Mouse (Mus musculus) layer of hippocampus, postnatal 25 days (tissue): Measurements from ENCODE around the gene Ank. TPM values are rescaled to one million over a fixed set of nuclear protein-coding genes. Genes with fewer than 3 reads are reported as not detected.
"Not testable (repeated sequence)": the region's sequence is repeated elsewhere in the genome, so short reads cannot be mapped to it uniquely, and the experiment has no call there.

Experiments used
- DNase-seq, 2 experiments: peaks; one replicate each; pipeline ENCODE4 v3.0.0; 2022; ENCODE audit warnings: mixed read lengths in 2 of 2, low spot score in 1 of 2; ENCODE audit errors: extremely low spot score in 1 of 2
- total RNA-seq, 2 experiments: library from RNA; stranded (reverse); gene quantifications; 2 replicates each; pipeline ENCODE4 v1.2.3; 2021

Gene Ank
- 100 to 1,000 TPM; 159 to 164 TPM for total RNA-seq

DNA sequence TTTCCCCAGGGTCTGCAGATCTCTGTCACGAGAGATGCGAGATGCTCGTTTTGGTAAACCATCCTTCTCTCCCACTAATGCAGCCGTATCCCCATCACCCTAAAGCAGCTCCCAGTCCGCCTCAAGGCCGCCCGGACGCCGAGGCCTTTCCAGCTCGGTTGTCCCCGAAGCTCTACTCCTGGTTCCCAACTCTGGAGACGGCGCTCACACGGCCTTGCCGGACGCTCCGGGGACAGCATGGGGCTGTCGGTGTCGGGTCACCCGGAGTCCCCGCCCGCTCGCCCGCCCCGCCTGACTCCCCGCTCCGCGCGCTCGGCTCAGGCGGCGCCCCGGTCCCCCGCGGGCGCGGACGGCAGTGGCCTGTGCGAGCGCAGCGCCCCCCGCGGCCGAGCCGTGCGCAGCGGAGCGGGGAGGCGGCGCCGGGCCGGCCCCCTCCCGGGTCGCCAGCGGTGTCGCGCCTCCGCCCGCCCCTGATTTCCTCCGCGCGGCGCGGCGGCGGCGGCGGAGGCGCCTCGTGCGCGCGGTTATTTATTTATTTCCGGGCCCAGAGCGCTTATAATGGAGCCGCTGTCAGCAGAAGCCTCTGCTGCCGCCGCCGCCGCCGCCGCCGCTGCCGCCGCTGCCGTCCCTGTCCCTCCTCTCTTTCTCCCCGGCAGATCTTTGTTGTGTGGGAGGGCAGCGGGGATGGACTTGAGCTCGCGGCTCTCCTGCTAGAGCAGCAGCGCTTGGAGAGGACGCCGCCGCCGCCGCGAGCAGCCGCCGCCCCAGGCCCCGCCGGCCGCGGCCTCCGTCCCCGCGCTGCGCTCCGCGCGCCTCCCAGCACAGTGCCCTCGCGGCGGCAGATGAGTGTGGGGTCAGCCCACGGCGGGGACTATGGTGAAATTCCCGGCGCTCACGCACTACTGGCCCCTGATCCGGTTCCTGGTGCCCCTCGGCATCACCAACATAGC lies at the start of gene Ank:
Gene Ank, plus strand, starts transcription at position 547 of the 950 bp plus-strand sequence.
- peak; percentile 76 to 85 for DNase-seq

DNA sequence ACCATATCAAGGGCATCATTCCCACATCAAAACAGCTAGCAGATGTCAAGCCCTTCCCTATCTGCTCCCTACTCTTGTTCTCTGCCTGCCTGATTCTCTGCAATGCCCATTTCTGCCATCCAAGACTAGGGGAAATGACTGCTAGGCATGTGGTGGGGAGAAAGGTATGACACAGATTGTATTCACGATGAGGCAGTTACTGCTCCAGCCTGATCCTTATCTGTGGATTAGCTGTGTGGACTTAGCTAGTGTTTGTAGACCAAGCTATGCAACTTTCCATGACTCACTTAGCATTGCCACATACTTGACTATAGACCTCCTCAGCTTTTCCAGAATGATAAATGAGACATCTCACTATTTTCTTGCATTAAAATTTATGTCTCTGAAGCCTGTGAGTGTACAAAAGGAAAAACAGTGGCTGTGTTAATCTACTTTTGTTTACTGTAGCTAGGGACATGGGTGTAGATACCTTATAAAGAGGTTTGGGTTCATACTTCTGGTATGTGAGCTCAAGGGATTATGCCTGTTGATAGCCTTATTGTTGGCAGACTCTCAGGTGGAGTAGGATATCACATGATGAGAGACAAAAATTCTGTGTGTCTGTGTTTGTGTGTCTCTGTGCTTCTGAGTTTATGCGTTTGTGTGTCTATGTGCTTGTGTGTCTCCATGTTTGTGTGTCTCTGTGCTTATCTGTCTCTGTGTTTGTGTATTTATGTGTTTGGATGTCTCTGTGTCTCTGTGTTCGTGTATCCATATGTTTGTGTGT lies 47.7 kb upstream of the Ank start:
- DNase-seq: no peak

DNA sequence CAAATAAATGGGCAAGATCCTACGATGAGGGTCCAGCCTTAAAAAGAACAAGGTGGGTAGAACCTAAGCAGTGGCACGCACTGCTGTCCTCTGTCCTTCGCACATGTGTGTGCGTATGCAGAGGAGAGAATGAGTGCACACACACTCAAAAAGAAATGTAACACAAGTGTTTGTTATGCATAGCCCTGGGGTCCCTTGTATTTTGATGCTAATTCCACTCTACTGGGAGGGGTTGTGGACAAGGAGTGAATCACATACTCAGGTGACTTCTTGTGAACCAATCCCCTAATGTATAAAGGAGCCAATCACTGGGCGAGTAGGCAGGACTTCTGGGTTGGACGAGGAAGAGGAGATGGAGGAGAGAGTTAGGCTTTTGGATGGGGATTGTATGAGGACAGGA lies 44.9 kb upstream of the Ank start:
- DNase-seq: no peak

DNA sequence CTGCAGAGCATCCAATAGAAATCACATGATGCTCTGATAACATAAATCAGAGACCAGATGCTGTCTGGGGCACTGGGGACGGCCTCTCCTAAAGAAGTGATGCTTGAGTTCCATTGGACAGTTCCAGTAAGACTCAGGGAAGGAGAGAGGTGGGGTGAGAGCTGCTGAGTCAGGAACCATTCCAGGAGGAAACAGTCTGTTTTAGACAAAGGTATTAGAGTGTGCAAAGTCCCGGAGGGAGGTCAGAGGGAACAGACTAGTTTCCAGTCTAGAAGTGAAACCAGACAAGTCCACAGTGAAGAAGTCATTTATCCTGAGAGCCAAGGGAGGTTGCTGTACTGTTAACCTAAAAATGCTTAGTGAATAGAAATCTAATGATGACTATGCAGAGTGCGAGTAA lies 38.9 kb upstream of the Ank start:
- no peak for DNase-seq

DNA sequence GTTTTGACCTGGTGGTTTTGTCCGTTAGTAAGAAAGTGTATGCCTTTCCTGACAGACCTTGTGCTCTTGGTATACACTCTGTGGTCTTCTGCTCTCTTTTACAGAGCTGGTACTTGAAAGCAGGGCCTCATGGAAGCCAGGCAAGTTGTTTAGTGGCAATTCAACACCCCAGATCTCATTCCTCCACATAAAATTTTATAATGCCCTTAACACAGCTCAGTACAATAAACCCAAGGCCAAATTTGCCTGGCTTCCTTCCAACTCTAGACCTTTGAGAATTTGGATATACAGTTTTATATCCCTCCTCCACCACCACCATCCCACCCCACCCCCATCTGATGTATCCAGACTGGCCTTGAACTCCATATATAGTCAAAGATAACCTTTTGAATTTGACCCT lies 36.2 kb upstream of the Ank start:
- no peak for DNase-seq

DNA sequence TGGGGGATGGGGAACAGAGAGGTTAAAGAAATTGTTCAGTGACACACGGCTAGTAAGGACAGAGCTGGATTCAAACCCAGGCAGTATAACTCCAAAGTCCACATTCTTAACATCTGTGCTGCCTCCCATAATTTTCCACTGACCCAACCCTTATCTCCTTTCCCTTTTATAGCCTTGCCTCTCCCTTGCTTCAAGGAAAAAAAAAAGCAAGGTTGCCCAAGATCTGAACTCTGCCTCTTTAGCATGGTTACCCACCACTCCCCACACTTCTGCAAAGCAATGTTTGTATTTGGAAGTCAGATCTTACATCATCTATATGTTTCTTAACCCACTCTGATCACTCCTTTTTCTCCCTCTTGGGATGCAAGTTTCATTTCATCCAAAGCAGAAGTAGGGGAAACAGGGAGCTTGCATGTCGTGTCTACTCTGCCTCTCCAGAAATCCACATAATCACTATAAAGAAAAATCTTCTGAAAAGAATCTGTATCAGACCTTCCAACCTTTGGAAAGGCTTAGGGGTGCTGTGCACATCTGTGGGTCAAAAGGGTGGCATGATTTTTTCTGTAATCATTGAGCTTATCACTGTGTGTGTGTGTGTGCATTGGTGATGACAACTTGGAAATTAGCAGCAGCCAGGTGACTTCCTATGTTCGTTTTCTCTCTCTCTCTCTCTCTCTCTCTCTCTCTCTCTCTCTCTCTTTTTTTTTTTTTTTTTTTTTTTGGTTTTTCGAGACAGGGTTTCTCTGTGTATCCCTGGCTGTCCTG lies 33.4 kb upstream of the Ank start:
- no peak for DNase-seq

DNA sequence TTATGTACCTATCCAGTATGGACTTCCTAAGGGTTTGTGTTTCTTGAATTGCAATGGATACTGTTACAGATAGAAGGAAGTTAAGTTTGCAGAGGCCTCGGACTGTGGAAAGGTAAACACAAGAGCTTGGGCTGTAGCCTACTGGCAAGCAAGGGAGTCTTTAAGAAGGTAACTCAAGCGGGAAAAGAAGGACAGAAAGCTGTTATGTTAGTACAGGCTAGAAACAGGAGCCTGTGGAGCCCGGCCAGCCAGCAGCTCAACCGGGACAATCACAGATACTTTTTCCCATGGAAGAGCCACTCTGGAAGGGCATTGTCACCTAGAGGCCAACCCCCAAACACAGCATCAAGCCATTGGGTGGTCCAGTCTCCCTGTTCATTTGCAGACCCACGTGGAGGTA lies 31.1 kb upstream of the Ank start:
- no peak for DNase-seq

DNA sequence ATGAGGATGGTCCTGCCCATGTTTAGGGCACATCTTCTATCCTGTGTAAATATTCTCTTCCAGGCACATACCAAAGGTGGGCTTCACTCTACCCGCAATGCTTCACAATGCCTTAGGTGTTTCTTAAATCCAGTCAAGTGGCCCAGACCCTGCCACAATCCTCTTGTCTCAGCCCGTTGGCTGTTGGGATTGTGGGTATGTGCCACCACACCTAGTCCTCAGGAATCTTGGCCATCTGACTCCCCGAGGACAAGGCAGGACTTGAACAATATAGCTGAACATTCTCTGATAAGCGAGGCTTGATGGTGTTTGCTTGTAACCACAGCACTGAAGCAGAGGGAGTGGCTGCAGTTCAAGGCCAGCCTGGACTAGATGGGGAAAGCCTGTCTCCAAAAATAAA lies 30.3 kb upstream of the Ank start:
- DNase-seq: no peak

DNA sequence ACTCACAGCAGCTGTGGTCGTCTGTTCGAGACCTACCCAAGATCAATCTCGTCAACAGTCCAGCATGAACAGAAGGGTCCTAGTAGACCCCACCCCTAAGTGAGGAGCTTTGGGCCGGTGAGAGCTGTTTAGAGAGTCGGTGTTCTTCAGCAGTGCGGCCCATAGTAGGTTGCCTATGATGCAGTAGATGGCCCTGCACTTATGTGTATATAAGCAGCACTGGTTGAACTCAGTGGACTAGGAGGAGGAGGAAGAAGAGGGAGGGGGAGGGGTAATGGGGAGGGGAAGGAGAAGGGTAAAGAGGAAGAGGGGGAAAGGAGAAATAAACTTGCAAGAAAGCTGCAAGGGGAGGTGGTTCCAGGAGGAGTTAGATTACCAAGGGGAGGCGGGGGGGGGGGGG lies 25.4 kb upstream of the Ank start:
- no peak for DNase-seq

DNA sequence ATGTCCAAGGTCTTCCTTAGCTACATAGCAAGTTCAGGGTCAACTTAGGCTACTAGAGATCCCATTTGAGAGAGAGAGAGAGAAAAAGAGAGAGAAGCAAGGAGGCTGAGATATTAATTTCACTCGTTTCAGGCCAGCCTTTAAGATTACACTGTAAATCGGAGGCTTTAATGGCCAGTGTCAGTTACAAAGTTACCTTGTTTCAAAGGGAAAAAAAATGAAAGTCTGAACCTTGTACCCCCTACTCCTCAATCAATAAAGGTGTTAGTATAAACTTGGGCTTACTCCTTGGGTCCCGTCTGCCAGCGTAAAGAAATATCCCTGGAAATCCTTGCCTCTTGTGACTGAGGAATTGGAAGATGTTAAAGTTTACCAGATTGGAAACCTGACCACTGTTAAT lies 24.9 kb upstream of the Ank start:
- no peak for DNase-seq

DNA sequence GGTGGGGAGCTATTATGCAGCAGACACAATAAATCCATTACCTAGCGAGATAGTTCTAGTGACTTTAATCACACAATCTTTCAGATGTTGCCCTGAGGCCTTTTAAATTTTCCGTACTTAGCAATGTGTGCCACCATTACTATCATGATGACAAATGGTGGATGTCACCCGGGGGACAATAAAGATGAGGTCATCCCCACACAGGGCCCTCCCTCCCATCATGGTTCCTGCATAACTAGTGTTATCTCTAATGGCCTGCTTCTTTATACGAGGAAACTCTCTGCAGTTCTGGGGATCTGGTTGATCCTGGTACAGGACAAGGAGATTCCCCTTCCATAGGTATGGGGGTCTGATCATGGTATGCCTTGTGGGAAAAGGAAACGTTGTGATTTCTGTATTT lies 24.5 kb upstream of the Ank start:
- no peak for DNase-seq

DNA sequence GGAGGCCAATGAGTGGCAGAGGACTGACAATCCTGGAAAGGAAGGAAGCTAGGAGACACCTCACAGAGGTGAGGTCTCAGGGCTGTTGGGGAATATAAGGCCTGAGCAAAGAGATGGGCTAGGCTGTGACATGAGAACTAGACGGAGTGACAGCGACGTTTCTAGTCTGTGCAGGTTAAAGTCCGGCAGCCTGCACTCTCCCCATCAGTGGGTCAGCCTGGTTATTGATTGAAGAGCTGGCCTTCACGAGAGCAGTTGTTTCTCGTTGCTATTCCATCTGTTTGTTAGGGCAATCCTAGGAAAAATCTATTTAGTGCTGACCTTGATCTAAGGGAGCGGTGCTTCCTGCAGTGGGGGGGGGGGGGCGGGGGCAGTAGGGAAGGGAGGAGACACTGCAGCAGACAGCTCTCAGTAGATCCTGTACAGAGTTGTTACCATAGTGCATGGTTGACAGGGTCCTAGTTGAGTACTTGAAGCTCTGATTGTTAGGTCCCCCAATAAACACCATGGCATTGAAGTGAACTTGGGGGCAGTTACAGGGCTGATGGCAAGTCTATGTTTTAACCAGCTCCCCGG lies 21.6 kb upstream of the Ank start:
- DNase-seq: no peak

DNA sequence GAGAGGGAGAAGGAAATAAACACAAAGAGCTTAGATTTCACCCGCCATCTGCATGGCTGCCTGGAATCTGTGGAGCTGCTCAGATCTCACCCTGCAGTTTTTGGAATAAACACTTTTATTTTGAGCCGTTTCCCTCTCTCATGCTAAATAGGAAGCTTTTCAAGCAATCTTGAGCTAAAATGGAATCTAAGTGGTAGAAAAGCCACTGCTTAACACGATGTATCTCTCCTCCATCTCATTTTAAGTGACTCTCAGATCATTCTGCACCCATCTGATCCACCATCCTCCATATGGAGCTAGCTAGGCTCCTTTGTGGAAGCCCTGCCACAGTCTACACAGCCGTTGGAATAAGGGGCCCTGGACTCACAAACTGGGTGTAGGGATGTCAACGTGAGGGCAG lies 15.8 kb upstream of the Ank start:
- DNase-seq: no peak

DNA sequence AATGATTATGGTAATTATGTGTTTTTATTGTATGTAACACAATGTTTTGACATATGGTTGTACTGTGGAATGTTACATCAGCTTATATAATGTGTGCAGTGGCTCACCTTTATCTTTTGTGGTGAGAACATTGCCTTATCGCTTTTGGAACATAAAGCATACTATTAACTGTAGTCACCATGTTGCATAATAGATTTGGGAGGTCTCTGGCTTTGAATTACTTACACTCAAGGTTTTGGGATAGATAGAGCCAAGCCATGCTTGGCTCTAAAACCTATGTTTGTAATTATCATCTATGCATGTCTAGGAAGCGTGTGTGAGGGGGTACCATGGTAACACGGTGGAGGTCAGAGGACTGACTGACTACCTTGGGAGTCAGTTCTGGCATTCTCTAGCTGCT lies 14.7 kb upstream of the Ank start:
- no peak for DNase-seq

DNA sequence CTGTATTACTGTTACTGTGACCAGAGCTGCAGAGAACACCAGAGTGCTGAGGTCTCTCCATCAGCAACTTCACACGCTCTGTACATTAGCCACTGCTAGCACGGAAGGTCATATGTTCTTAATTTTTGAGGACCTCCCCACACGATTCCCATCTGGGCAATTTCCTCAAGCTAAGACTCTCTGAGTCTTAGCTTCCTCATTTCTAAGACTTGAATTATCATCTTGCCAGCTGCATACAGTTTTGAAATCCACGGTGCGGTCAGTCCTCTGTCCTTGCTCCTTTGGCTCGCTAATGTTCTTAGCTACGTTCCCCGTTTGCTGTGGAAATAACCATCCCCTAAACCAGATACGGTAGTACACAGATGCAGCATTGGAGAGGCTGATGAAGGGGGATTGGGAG lies 14.0 kb upstream of the Ank start:
- DNase-seq: no peak

DNA sequence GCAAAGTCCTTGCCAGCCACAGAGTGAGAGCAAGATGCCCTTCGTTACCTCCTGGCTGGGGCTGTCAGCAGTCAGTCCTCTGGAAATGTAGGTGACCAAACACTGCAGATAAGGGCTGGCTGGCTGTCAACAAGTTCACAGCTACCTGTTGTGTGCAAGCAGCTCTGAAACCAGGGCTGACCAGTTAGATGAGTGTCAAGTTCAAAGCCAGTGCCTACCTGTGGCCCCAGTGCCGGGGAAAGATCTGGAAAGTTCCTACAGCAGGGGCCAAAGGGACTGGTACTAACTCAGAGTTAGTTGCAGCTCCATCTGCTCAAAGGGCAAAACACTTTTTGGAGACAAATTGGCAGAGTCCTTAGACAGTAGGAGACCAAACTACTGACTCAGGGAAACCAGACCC lies 9.5 kb upstream of the Ank start:
- no peak for DNase-seq

DNA sequence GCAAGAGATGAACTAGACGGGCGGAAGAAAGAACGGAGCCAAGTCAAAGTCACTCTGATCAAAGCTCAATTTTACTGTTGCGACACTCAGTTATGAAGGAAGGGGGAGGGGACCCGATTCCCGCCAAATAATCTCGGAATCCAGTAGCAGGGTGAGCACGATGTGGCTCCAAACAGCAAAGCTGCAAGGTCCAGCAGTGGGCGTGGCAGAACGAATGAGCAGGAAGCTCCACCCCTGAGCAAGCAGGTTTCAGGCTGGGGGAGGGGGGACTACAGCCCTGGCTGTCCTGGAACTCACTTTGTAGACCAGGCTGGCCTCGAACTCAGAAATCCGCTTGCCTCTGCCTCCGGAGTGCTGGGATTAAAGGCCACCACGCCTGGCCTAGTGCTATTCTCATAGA lies 6.7 kb upstream of the Ank start:
- DNase-seq: not testable (repeated sequence)

DNA sequence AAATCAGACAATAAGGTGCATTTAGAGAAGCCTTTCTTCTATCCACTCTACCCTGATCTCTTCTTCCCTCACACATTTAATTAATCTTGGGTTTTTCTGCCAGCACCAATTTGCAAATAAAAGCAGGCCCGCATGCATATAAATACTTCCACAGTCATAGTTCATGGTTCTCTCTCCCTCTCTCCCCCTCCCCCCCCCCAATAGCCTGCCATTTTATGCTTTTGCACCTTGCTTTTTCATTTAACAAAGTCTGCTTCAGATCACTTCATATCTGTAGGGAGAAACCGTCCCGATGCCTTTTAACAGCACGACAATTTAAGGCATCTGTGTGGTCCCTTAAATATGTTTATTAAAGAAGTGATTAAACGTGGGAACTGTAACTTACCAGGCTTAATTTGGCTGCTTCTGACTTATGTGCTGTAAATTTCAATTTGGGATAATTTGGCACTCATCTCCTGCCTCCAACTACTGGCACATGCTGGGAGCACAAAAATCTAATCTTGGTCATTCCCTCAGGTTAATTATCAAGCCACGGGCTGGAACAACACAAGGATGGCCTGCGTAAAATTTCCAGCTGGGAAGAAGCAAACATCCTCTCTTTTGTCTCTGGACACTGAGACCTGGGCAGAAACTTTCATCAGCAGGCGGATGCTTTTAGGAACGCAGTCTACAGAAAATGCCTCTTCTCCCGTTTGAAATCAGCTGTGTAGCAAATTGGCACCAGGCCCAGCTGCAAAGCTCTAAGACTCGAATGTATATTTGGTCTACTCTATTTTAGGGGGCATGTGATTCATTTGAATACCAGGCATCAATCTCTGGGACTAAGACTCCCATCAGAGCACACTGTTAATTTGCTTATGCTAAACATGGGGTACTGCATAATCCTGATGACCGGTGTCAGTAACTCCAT lies 4.9 kb upstream of the Ank start:
- no peak for DNase-seq

DNA sequence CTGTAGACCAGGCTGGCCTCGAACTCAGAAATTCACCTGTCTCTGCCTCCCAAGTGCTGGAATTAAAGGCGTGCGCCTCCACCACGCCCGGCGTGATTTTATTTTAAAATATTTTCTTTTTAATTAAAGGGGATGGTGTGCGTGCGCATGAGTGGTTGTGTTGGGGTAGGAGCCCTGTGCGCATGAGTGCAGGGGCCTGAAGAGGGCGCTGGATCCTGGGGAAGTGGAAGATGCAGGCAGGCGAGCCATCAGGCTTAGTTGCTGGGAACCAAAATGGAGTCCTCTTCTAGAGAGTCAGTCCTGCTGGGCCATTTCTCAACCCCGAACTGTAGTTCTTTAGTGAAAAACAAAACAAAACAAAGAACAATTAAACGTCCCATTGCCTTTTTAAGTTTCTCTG lies 2.6 kb upstream of the Ank start:
- no peak for DNase-seq
